Mouse (Mus musculus) layer of hippocampus, adult 6 months (tissue): ENCODE results near the gene Ccdc83. TPM values are rescaled to one million over a fixed set of nuclear protein-coding genes. Genes with fewer than 3 reads are reported as not detected.

Experiments used
- long read RNA-seq, 2 experiments: library from polyadenylated mRNA; unstranded; transcript quantifications; one replicate each; pipeline ENCODE4 v2.0.0; 2019 to 2020
- polyA plus RNA-seq: library from polyadenylated mRNA; unstranded; fragments of <200 nt; fragmentation: Nextera tagmentation; gene quantifications from 2 replicates; pipeline ENCODE4 v1.2.3, GENCODE M21; 2021

Gene Ccdc83
- polyA plus RNA-seq, result not detected in 2 replicates
- long read RNA-seq, experiment 1, result 0 reads
- long read RNA-seq, experiment 2, result 0 reads

GRCm38 (mm10) chr7:90265289-90265970, at the start of gene Ccdc83:
Ccdc83 (minus strand) TSS chr7:90265777.

GRCm38 (mm10) chr7:90301942-90302646, 36.5 kb upstream of the Ccdc83 start, which contains the start of gene Sytl2:
Sytl2 (plus strand) TSS chr7:90302252.

Other genes with a start within 250 kb of the Ccdc83 start
- 13.7 TPM in 2 replicates for gene Picalm, start 135.6 kb downstream of the Ccdc83 start, polyA plus RNA-seq
- gene Sytl2, start 36.5 kb upstream of the Ccdc83 start, polyA plus RNA-seq, result 10.5 and 11.1 TPM in 2 replicates
- gene Ccdc89, start 160.8 kb upstream of the Ccdc83 start, polyA plus RNA-seq, result 0.70 and 1.0 TPM in 2 replicates
- gene Crebzf, start 177.0 kb upstream of the Ccdc83 start, polyA plus RNA-seq, result 5.7 and 6.2 TPM in 2 replicates
- gene Tmem126a, start 191.5 kb upstream of the Ccdc83 start, polyA plus RNA-seq, result 80.0 and 83.7 TPM in 2 replicates
- gene Tmem126b, start 210.2 kb upstream of the Ccdc83 start, polyA plus RNA-seq, result 28.0 and 33.7 TPM in 2 replicates
- 56.6 and 69.6 TPM in 2 replicates for gene Dlg2, start 210.9 kb upstream of the Ccdc83 start, polyA plus RNA-seq